Mouse (Mus musculus): ENCODE measurements around the gene Gm32742. TPM values are rescaled to one million over a fixed set of nuclear protein-coding genes. Genes with fewer than 3 reads are reported as not detected.
A peak's percentile ranks its signal among the peaks of the same experiment; 100 is the strongest.
"Not testable (repeated sequence)": the region's sequence is repeated elsewhere in the genome, so short reads cannot be mapped to it uniquely, and the experiment has no call there.

The Gm32742 gene
- total RNA-seq, 2 experiments from 2014 or later = 0.48 TPM; not detected in 1

GRCm38 (mm10) chr9:51161771-51162388, 3.4 kb downstream of the Gm32742 start:
- peak; percentile 82 for ATAC-seq (replicated peaks; ENCODE audit: low FRiP score, low TSS enrichment, poor library complexity, severe bottlenecking)

GRCm38 (mm10) chr9:51152079-51152752, 13.1 kb downstream of the Gm32742 start:
- ATAC-seq (replicated peaks; ENCODE audit: low FRiP score, low TSS enrichment, poor library complexity, severe bottlenecking) = peak; percentile 64; the same call in 1 of the 2 replicates

- ATAC-seq (replicated peaks; ENCODE audit: low FRiP score, low TSS enrichment, poor library complexity, severe bottlenecking) = no peak
Measured at GRCm38 (mm10) chr9:51147294-51147693, 18.0 kb downstream of the Gm32742 start.

GRCm38 (mm10) chr9:51146496-51146895, 18.8 kb downstream of the Gm32742 start:
- no peak for ATAC-seq (replicated peaks; ENCODE audit: low FRiP score, low TSS enrichment, poor library complexity, severe bottlenecking)

GRCm38 (mm10) chr9:51144218-51144617, 21.1 kb downstream of the Gm32742 start:
- no peak for ATAC-seq (replicated peaks; ENCODE audit: low FRiP score, low TSS enrichment, poor library complexity, severe bottlenecking)

- ATAC-seq (replicated peaks; ENCODE audit: low FRiP score, low TSS enrichment, poor library complexity, severe bottlenecking) = no peak
Measured at GRCm38 (mm10) chr9:51143437-51143836, 21.9 kb downstream of the Gm32742 start.

- no peak for ATAC-seq (replicated peaks; ENCODE audit: low FRiP score, low TSS enrichment, poor library complexity, severe bottlenecking)
Measured at GRCm38 (mm10) chr9:51140711-51141110, 24.6 kb downstream of the Gm32742 start.

- ATAC-seq (replicated peaks; ENCODE audit: low FRiP score, low TSS enrichment, poor library complexity, severe bottlenecking) = not testable (repeated sequence)
Measured at GRCm38 (mm10) chr9:51139401-51139800, 25.9 kb downstream of the Gm32742 start.

- no peak for ATAC-seq (replicated peaks; ENCODE audit: low FRiP score, low TSS enrichment, poor library complexity, severe bottlenecking)
Measured at GRCm38 (mm10) chr9:51138301-51138700, 27.0 kb downstream of the Gm32742 start.

- ATAC-seq (replicated peaks; ENCODE audit: low FRiP score, low TSS enrichment, poor library complexity, severe bottlenecking) = peak; percentile 56; the same call in 1 of the 2 replicates
Measured at GRCm38 (mm10) chr9:51137836-51138235, 27.5 kb downstream of the Gm32742 start.

GRCm38 (mm10) chr9:51137432-51137831, 27.9 kb downstream of the Gm32742 start:
- peak; percentile 55 for ATAC-seq (replicated peaks; ENCODE audit: low FRiP score, low TSS enrichment, poor library complexity, severe bottlenecking)

- peak; percentile 88 for ATAC-seq (replicated peaks; ENCODE audit: low FRiP score, low TSS enrichment, poor library complexity, severe bottlenecking)
Measured at GRCm38 (mm10) chr9:51136985-51137384, 28.3 kb downstream of the Gm32742 start.

- ATAC-seq (replicated peaks; ENCODE audit: low FRiP score, low TSS enrichment, poor library complexity, severe bottlenecking) = no peak
Measured at GRCm38 (mm10) chr9:51114767-51115166, 50.5 kb downstream of the Gm32742 start.

GRCm38 (mm10) chr9:51105751-51106150, 59.6 kb downstream of the Gm32742 start:
- no peak for ATAC-seq (replicated peaks; ENCODE audit: low FRiP score, low TSS enrichment, poor library complexity, severe bottlenecking)

- no peak for ATAC-seq (replicated peaks; ENCODE audit: low FRiP score, low TSS enrichment, poor library complexity, severe bottlenecking)
Measured at GRCm38 (mm10) chr9:51103808-51104514, 61.4 kb downstream of the Gm32742 start.

GRCm38 (mm10) chr9:51102963-51103807, 62.1 kb downstream of the Gm32742 start:
- ATAC-seq (replicated peaks; ENCODE audit: low FRiP score, low TSS enrichment, poor library complexity, severe bottlenecking) = no peak

GRCm38 (mm10) chr9:51101756-51102425, 63.4 kb downstream of the Gm32742 start, which contains the start of gene 4833427G06Rik:
4833427G06Rik (minus strand) TSS chr9:51102078.
- ATAC-seq (replicated peaks; ENCODE audit: low FRiP score, low TSS enrichment, poor library complexity, severe bottlenecking) = 0 out of 2 replicates have a peak, but pooled peaks have one; percentile 34

- ATAC-seq (replicated peaks; ENCODE audit: low FRiP score, low TSS enrichment, poor library complexity, severe bottlenecking) = 0 out of 2 replicates have a peak, but pooled peaks have one; percentile 22
Measured at GRCm38 (mm10) chr9:51096306-51096705, 69.0 kb downstream of the Gm32742 start.

GRCm38 (mm10) chr9:51093697-51094096, 71.6 kb downstream of the Gm32742 start:
- peak; percentile 75 for ATAC-seq (replicated peaks; ENCODE audit: low FRiP score, low TSS enrichment, poor library complexity, severe bottlenecking)

Data from megakaryocyte-erythroid progenitor cell, adult 5-6 weeks (primary cell).